Mouse (Mus musculus) A20 (cell line): ENCODE data around the gene Kcnc1.

Experiments used
- DNase-seq: peaks from one replicate; pipeline ENCODE4 v3.0.0-alpha.2; 2011; ENCODE audit warnings: low read depth, low spot score

Kcnc1 gene

GRCm38 (mm10) chr7:46471054-46471737, 74.9 kb downstream of the Kcnc1 start:
- no peak for DNase-seq

DNA sequence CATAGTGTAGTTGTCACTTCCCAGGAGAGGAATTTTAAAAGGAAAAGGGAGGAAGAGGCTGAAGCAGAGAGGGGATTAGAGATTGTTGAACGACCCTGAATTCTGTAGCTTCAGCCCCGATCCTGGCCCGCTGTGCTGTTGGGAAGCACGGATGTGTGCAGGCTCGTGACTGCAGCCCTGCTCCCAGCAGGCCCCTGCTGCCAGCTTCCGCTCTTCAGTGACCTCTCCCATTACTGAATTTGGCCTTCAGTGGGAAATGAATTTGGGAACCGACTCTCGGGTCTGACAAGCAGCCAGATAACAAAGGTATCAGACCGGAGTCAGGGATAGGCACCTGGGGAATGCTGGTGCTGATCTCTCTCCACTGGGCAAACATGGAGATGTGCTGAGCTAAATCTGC, 76.8 kb downstream of the Kcnc1 start:
- no peak for DNase-seq

DNA sequence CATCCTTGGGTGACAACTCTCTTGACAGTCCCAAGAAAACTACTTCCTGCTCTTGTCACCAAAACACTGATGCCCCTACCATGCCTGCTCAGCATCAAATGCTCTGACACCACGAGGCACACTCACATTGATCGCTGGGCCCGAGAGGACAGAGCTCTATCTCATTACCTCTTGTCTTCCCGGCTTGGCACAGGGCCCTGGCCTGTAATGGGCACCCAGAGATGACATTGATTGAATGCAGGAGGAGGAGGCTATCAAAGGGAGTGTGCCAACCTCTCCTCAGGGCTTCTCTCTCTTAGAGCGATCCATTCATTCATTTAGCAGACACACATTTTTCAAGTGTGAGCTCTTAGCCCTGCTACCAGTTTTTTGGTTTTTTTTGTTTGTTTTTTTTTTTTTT, 79.2 kb downstream of the Kcnc1 start:
- DNase-seq: no peak

DNA sequence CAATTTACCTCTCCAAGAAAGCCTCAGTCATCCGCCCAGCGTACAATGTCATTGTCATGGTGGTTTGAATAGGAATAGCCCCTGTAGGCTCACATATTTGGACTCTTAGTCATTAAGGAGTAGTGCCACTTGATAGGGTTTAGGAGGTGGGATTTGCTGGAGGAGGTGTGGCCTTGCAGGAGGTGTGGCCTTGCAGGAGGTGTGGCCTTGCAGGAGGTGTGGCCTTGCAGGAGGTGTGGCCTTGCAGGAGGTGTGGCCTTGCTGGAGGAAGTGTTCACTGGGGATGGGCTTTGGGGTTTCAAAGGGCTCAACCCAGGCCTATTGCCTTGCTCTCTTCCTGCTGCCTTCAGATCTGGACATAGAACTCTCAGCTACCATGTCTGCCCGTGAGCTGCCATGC, 81.2 kb downstream of the Kcnc1 start:
- DNase-seq: peak; percentile 27

DNA sequence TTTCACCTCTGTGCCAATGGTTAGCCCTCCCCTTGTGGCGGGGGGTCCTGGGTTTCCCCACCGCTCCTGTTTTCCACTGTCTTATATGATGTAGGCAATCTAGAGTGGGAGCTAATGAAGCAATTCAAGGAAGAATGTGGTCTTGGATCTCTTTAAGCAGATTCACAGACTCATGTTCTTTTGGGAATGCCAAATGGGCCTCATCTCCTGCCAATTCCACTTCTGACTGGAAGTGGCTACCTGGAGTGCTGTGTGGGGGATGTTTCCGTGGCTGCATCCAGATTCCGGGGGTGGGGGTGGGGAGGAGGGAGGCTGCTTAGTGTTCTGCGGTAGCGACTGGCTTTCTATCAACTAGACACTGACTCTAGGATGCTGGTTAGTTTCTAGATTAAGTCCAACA, 83.5 kb downstream of the Kcnc1 start:
- DNase-seq: no peak

GRCm38 (mm10) chr7:46482099-46482531, 85.8 kb downstream of the Kcnc1 start:
- DNase-seq: no peak

DNA sequence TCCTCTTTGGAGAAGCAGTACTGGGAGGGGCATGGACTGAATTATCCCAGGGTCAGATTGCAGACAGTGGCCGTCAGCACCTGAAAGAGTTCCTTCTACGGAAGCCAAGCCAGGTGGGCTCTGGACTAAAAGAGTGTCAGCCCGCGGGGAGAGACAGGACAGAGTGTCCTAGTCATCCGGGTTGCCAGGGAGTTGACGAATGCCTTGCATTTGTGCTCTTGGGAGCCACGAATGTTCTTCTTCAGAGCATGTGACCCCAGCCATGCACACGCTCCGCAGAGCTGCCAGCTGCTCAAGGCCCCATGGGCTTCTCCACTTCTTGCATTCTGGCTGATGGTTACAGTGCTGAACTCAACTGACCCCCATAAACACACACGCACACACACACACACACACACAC, 86.8 kb downstream of the Kcnc1 start:
- no peak for DNase-seq

DNA sequence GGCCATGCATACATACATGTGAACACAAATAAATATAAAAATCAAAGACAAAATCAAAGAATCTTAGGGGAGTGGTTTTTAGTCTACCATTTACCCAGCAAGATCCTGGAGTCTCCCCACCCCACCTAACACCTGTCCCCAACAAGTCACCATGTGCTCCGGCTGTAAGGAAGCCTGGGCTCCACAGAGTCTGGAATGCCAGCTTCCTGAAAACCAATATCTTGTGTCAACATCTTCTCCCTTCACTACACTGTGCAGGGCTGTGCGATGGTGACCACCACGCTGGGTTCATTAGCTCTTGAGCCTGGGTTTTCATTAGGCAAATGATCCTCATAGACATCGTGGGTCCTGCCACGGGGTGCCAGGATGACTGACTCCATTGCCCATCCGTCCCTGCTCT, 87.9 kb downstream of the Kcnc1 start:
- no peak for DNase-seq

DNA sequence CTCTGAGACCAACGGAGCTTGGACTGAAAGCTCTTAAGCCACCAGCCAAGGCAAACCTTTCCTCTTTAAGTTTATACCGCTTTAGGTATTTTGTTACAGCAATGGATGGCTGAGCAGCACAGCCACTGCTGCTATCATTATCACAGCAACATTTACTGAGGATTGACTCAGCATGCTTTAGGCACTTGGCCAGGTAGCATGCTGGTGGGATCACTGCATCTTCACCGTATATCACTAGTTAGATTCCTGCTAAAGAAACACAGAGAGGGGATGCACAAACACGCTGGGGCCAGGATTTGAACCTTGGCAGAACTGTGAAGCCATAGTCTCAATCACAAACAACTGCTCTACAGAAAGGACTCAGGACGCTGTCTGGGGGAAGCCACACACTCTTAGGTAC, 90.5 kb downstream of the Kcnc1 start:
- DNase-seq: no peak

GRCm38 (mm10) chr7:46487354-46487753, 91.1 kb downstream of the Kcnc1 start:
- no peak for DNase-seq
